Mouse (Mus musculus): ENCODE measurements around the gene Ckm. TPM values are rescaled to one million over a fixed set of nuclear protein-coding genes. Genes with fewer than 3 reads are reported as not detected.

Ckm gene
- polyA plus RNA-seq, 1 experiment from 2014 or later, result 732 TPM

- Histone ChIP-seq H3K4me1 (ENCODE audit: control insufficient read depth, insufficient read depth, low read length) (no peaks in the 10 kb centered on the region), H3K9ac (ENCODE audit: low read depth, low read length) (no peak overlapping the region), H3K9me3 (ENCODE audit: control insufficient read depth, low read length) (no peaks in the 10 kb centered on the region), H3K27me3 (replicated peaks; ENCODE audit: control insufficient read depth, insufficient read depth, low read length) (no peaks in the 10 kb centered on the region), H3K36me3 (ENCODE audit: control insufficient read depth, insufficient read depth, low read length) (peaks cover 81% of the 10 kb centered on the region), H3K4me3 (ENCODE audit: low read depth, low read length) (no peak overlapping the region), H3K4me2 (ENCODE audit: low read depth, low read length) (no peak overlapping the region), H3K27ac (replicated peaks; ENCODE audit: low read depth, low read length) (0 out of 2 replicates have a peak overlapping the region, but pooled peaks have one; percentile 28)
- ATAC-seq (ENCODE audit: low read depth), result no peak
- DNase-seq (ENCODE audit: low spot score), result no peak
- WGBS, result 86% methylated on average over 12 of the region's 12 CpGs
These were observed 44.6 kb downstream of the Ckm start for GRCm38 (mm10) chr7:19449165-19449564.

- Histone ChIP-seq H3K4me1 (ENCODE audit: control insufficient read depth, insufficient read depth, low read length) (peaks cover 12% of the 10 kb centered on the region), H3K36me3 (ENCODE audit: control insufficient read depth, insufficient read depth, low read length) (peaks cover 35% of the 10 kb centered on the region), H3K9me3 (ENCODE audit: control insufficient read depth, low read length) (no peaks in the 10 kb centered on the region), H3K27me3 (replicated peaks; ENCODE audit: control insufficient read depth, insufficient read depth, low read length) (no peaks in the 10 kb centered on the region), H3K9ac (ENCODE audit: low read depth, low read length) (no peak overlapping the region), H3K4me3 (ENCODE audit: low read depth, low read length) (no peak overlapping the region), H3K27ac (replicated peaks; ENCODE audit: low read depth, low read length) (no peak overlapping the region), H3K4me2 (ENCODE audit: low read depth, low read length) (no peak overlapping the region)
- DNase-seq (ENCODE audit: low spot score) (no peak), ATAC-seq (ENCODE audit: low read depth) (no peak)
- WGBS, result 87% methylated on average over 4 of the region's 4 CpGs
These were observed 50.6 kb downstream of the Ckm start for GRCm38 (mm10) chr7:19455186-19455585.

- H3K9me3 ChIP-seq (ENCODE audit: control insufficient read depth, low read length), result no peaks in the 10 kb centered on the region
- no peak overlapping the region for H3K4me2 ChIP-seq (ENCODE audit: low read depth, low read length)
- peaks cover 27% of the 10 kb centered on the region for H3K36me3 ChIP-seq (ENCODE audit: control insufficient read depth, insufficient read depth, low read length)
- peaks cover 12% of the 10 kb centered on the region for H3K4me1 ChIP-seq (ENCODE audit: control insufficient read depth, insufficient read depth, low read length)
- H3K27ac ChIP-seq (replicated peaks; ENCODE audit: low read depth, low read length), result no peak overlapping the region
- peak overlapping the region; percentile 83; the same call in 1 of the 2 replicates for H3K9ac ChIP-seq (ENCODE audit: low read depth, low read length)
- H3K27me3 ChIP-seq (replicated peaks; ENCODE audit: control insufficient read depth, insufficient read depth, low read length), result no peaks in the 10 kb centered on the region
- WGBS, result 68% methylated on average over 11 of the region's 11 CpGs
- DNase-seq (ENCODE audit: low spot score) (no peak), ATAC-seq (ENCODE audit: low read depth) (no peak)
- H3K4me3 ChIP-seq (ENCODE audit: low read depth, low read length), result no peak overlapping the region
These were observed 51.4 kb downstream of the Ckm start for GRCm38 (mm10) chr7:19455819-19456495.

GRCm38 (mm10) chr7:19456628-19457027 is 52.1 kb downstream of the Ckm start:
- Histone ChIP-seq H3K9me3 (ENCODE audit: control insufficient read depth, low read length) (no peaks in the 10 kb centered on the region), H3K27me3 (replicated peaks; ENCODE audit: control insufficient read depth, insufficient read depth, low read length) (no peaks in the 10 kb centered on the region), H3K4me2 (ENCODE audit: low read depth, low read length) (peak overlapping the region; percentile 85), H3K9ac (ENCODE audit: low read depth, low read length) (peak overlapping the region; percentile 83), H3K4me3 (ENCODE audit: low read depth, low read length) (peak overlapping the region; percentile 98; the same call in 1 of the 2 replicates), H3K4me1 (ENCODE audit: control insufficient read depth, insufficient read depth, low read length) (peaks cover 12% of the 10 kb centered on the region), H3K36me3 (ENCODE audit: control insufficient read depth, insufficient read depth, low read length) (peaks cover 20% of the 10 kb centered on the region), H3K27ac (replicated peaks; ENCODE audit: low read depth, low read length) (no peak overlapping the region)
- 96% methylated on average over 7 of the region's 7 CpGs for WGBS
- DNase-seq (ENCODE audit: low spot score) (no peak), ATAC-seq (ENCODE audit: low read depth) (no peak)

DNA sequence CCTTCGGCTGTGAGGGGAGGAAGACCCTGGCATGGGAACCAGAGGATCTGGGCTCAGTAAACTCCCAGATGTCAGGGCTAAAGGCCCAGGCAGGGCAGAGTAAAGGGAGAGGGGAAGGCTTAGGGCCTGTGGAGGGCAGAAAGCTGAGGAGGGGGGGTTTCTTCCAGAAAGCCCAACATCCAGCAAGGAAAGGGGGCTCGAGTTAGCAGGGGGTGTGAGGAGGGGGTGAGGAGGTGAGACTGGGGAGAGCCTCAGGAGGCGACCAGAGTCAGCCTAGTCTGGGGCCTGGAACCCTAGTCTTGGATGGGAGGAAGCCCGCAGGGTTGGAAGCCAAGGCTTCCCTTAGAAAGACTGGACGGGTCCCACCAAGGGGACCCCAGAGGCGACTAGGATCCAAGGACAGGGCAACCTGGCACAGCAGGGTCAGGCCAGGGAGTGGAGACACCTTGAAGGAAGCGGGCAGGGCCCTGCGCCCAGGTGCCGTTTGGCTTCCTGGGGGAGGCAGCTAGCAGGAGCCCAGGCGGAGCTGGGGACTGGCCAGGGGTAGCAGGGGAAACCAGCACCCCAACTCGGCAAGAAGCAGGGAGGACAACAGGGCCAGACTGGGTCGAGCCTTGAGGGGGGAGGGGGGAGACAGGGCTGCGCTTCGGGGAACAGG is 53.0 kb downstream of the Ckm start:
- no peak; the same call in 1 of the 2 replicates for ATAC-seq (ENCODE audit: low read depth)
- no peaks in the 10 kb centered on the region for H3K9me3 ChIP-seq (ENCODE audit: control insufficient read depth, low read length)
- 9% methylated on average over 12 of the region's 14 CpGs for WGBS
- H3K4me3 ChIP-seq (ENCODE audit: low read depth, low read length), result peak overlapping the region; percentile 98
- H3K9ac ChIP-seq (ENCODE audit: low read depth, low read length), result peak overlapping the region; percentile 83
- H3K36me3 ChIP-seq (ENCODE audit: control insufficient read depth, insufficient read depth, low read length), result peaks cover 11% of the 10 kb centered on the region
- peaks cover 12% of the 10 kb centered on the region for H3K4me1 ChIP-seq (ENCODE audit: control insufficient read depth, insufficient read depth, low read length)
- DNase-seq (ENCODE audit: low spot score), result no peak
- H3K4me2 ChIP-seq (ENCODE audit: low read depth, low read length), result peak overlapping the region; percentile 85
- H3K27ac ChIP-seq (replicated peaks; ENCODE audit: low read depth, low read length), result peak overlapping the region; percentile 81
- H3K27me3 ChIP-seq (replicated peaks; ENCODE audit: control insufficient read depth, insufficient read depth, low read length), result no peaks in the 10 kb centered on the region

- peak overlapping the region; percentile 81 for H3K27ac ChIP-seq (replicated peaks; ENCODE audit: low read depth, low read length)
- no peaks in the 10 kb centered on the region for H3K9me3 ChIP-seq (ENCODE audit: control insufficient read depth, low read length)
- 0% methylated on average over 3 of the region's 31 CpGs for WGBS
- H3K4me1 ChIP-seq (ENCODE audit: control insufficient read depth, insufficient read depth, low read length), result peaks cover 12% of the 10 kb centered on the region
- peak overlapping the region; percentile 85 for H3K4me2 ChIP-seq (ENCODE audit: low read depth, low read length)
- peak; percentile 79 for ATAC-seq (ENCODE audit: low read depth)
- H3K27me3 ChIP-seq (replicated peaks; ENCODE audit: control insufficient read depth, insufficient read depth, low read length), result no peaks in the 10 kb centered on the region
- peak overlapping the region; percentile 98 for H3K4me3 ChIP-seq (ENCODE audit: low read depth, low read length)
- peaks cover 10% of the 10 kb centered on the region for H3K36me3 ChIP-seq (ENCODE audit: control insufficient read depth, insufficient read depth, low read length)
- DNase-seq (ENCODE audit: low spot score), result peak; percentile 77
- peak overlapping the region; percentile 83 for H3K9ac ChIP-seq (ENCODE audit: low read depth, low read length)
These were observed 53.5 kb downstream of the Ckm start for GRCm38 (mm10) chr7:19458072-19458486.

- Histone ChIP-seq H3K27ac (replicated peaks; ENCODE audit: low read depth, low read length) (peak within 1 kb of the TSS; percentile 85), H3K36me3 (ENCODE audit: control insufficient read depth, insufficient read depth, low read length) (peaks cover 7% of the 10 kb centered on the region), H3K27me3 (replicated peaks; ENCODE audit: control insufficient read depth, insufficient read depth, low read length) (no peaks in the 10 kb centered on the region), H3K4me3 (ENCODE audit: low read depth, low read length) (peak within 1 kb of the TSS; percentile 98), H3K4me1 (ENCODE audit: control insufficient read depth, insufficient read depth, low read length) (peaks cover 12% of the 10 kb centered on the region), H3K4me2 (ENCODE audit: low read depth, low read length) (peak within 1 kb of the TSS; percentile 85), H3K9ac (ENCODE audit: low read depth, low read length) (peak within 1 kb of the TSS; percentile 83), H3K9me3 (ENCODE audit: control insufficient read depth, low read length) (no peaks in the 10 kb centered on the region)
- WGBS, result 3% methylated on average over 21 of the region's 42 CpGs
- peak; percentile 91 for ATAC-seq (ENCODE audit: low read depth)
- DNase-seq (ENCODE audit: low spot score), result peak; percentile 93
These were observed 54.1 kb downstream of the Ckm start, which contains the start of gene Mark4 for GRCm38 (mm10) chr7:19458591-19459111. Gene Mark4 (minus strand): TSS chr7:19458821.

- Histone ChIP-seq H3K9me3 (ENCODE audit: control insufficient read depth, low read length) (no peaks in the 10 kb centered on the region), H3K4me3 (ENCODE audit: low read depth, low read length) (peak overlapping the region; percentile 98), H3K4me2 (ENCODE audit: low read depth, low read length) (peak overlapping the region; percentile 85), H3K27ac (replicated peaks; ENCODE audit: low read depth, low read length) (peak overlapping the region; percentile 85), H3K9ac (ENCODE audit: low read depth, low read length) (peak overlapping the region; percentile 83), H3K36me3 (ENCODE audit: control insufficient read depth, insufficient read depth, low read length) (peaks cover 7% of the 10 kb centered on the region), H3K27me3 (replicated peaks; ENCODE audit: control insufficient read depth, insufficient read depth, low read length) (no peaks in the 10 kb centered on the region), H3K4me1 (ENCODE audit: control insufficient read depth, insufficient read depth, low read length) (peaks cover 14% of the 10 kb centered on the region)
- WGBS, result 20% methylated on average over 6 of the region's 6 CpGs
- DNase-seq (ENCODE audit: low spot score) (no peak), ATAC-seq (ENCODE audit: low read depth) (no peak)
These were observed 54.7 kb downstream of the Ckm start for GRCm38 (mm10) chr7:19459144-19459870.

Data from embryonic facial prominence, embryonic 14.5 days (tissue).